Mouse (Mus musculus): Measurements from ENCODE around the gene Sorcs3.

- TF ChIP-seq POLR2A (IDR thresholded peaks at IDR 0.05; ENCODE audit: borderline replicate concordance, insufficient read depth, low read length) = no peak
- TF ChIP-seq CTCF (IDR thresholded peaks at IDR 0.05; ENCODE audit: borderline replicate concordance, insufficient read depth, low read depth, low read length) = no peak
These were observed 436.7 kb downstream of the Sorcs3 start for GRCm38 (mm10) chr19:48642566-48642965.
